Mouse (Mus musculus): ENCODE data around the gene Rfx1.
A peak's percentile ranks its signal among the peaks of the same experiment; 100 is the strongest.

The Rfx1 gene

GRCm38 (mm10) chr8:84096061-84096460, 29.4 kb downstream of the Rfx1 start:
- DNase-seq, result no peak

- DNase-seq, result no peak
Measured at GRCm38 (mm10) chr8:84098376-84098775, 31.7 kb downstream of the Rfx1 start.

GRCm38 (mm10) chr8:84101476-84102270, 35.0 kb downstream of the Rfx1 start:
- DNase-seq, result peak in 1 of 2 experiments; percentile 11

GRCm38 (mm10) chr8:84103601-84104000, 37.0 kb downstream of the Rfx1 start:
- peak in 1 of 2 experiments; percentile 60 for DNase-seq

- DNase-seq, result peak; percentile 80 to 88
Measured at GRCm38 (mm10) chr8:84104221-84104620, 37.6 kb downstream of the Rfx1 start.

GRCm38 (mm10) chr8:84104697-84105609, 38.3 kb downstream of the Rfx1 start, which contains the start of gene Dcaf15:
TSS of gene Dcaf15 (minus strand) at chr8:84104768.
- DNase-seq, result peak; percentile 99

GRCm38 (mm10) chr8:84105676-84106075, 39.0 kb downstream of the Rfx1 start:
- no peak for DNase-seq

GRCm38 (mm10) chr8:84106216-84107040, 39.8 kb downstream of the Rfx1 start:
- DNase-seq, result no peak

GRCm38 (mm10) chr8:84115646-84116045, 49.0 kb downstream of the Rfx1 start:
- DNase-seq, result no peak

- DNase-seq, result no peak
Measured at GRCm38 (mm10) chr8:84122151-84122550, 55.5 kb downstream of the Rfx1 start.

- peak; percentile 43 to 56 for DNase-seq
Measured at GRCm38 (mm10) chr8:84125656-84126055, 59.0 kb downstream of the Rfx1 start, which contains the start of gene Podnl1. TSS of gene Podnl1 (plus strand) at chr8:84125989.

GRCm38 (mm10) chr8:84126742-84127141, 60.1 kb downstream of the Rfx1 start:
- DNase-seq, result no peak

- DNase-seq, result peak; percentile 28 to 48
Measured at GRCm38 (mm10) chr8:84127202-84127901, 60.7 kb downstream of the Rfx1 start.

GRCm38 (mm10) chr8:84128277-84128676, 61.6 kb downstream of the Rfx1 start:
- DNase-seq, result peak; percentile 34 to 51

GRCm38 (mm10) chr8:84130806-84131205, 64.2 kb downstream of the Rfx1 start:
- DNase-seq, result peak; percentile 37 to 57

- no peak for DNase-seq
Measured at GRCm38 (mm10) chr8:84132225-84132624, 65.6 kb downstream of the Rfx1 start.

- DNase-seq, result no peak
Measured at GRCm38 (mm10) chr8:84137848-84138247, 71.2 kb downstream of the Rfx1 start.

- DNase-seq, result no peak
Measured at GRCm38 (mm10) chr8:84140838-84141237, 74.2 kb downstream of the Rfx1 start.

- no peak for DNase-seq
Measured at GRCm38 (mm10) chr8:84144636-84145245, 78.1 kb downstream of the Rfx1 start.
